Mouse (Mus musculus) brain, embryonic 14.5 days (tissue): ENCODE data around the gene 1700001C19Rik.

Experiments
- CTCF ChIP-seq: fragments of 200-500 bp; IDR thresholded peaks from 2 replicates; pipeline ENCODE4 v1.5.1; 2012; ENCODE audit warnings: inconsistent platforms, mild to moderate bottlenecking, moderate library complexity, borderline replicate concordance; ENCODE audit not compliant: insufficient read depth, insufficient read length; ENCODE audit errors: extremely low read depth
- POLR2A ChIP-seq: fragments of 200-500 bp; IDR thresholded peaks from 2 replicates; pipeline ENCODE4 v1.6.1; 2012; ENCODE audit warnings: mild to moderate bottlenecking, inconsistent platforms, borderline replicate concordance; ENCODE audit not compliant: poor library complexity, insufficient read depth, insufficient read length, severe bottlenecking; ENCODE audit errors: extremely low read depth

- TF ChIP-seq CTCF (no peak), POLR2A (no peak)
These were observed 8.8 kb upstream of the 1700001C19Rik start for GRCm38 (mm10) chr17:47446025-47446424.
